Mouse (Mus musculus): ENCODE results near the gene Anapc4. TPM values are rescaled to one million over a fixed set of nuclear protein-coding genes. Genes with fewer than 3 reads are reported as not detected.

The Anapc4 gene
- 115 TPM in 2 replicates for polyA plus RNA-seq (2015; fragmentation: Nextera tagmentation; extraction: Ambion mirVana)

DNA sequence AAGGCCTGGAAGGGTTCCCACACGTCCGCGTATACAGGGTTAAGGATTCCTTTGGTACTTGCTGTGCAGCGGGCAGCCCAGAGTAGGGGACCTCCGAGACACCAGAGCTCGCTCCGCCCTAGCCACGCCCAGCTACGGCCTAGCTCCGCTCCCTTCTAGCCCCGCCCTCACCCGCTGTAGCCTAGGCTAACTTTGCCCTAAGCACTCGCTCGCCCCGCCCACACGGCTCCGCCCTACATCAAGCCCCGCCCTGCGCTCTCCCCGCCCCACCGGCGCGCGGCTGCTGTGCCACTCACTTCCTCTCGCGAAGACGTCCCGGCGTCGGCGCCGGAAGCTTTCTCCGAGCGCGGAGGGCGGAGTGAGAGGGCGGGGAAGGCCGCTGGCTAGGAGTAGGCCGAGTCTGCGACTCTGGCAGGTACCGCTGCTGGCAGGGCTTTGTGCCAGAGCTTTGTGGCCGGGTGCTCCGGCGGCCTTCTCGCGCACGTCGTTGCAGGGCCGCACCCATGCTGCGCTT is at the start of gene Anapc4:
Gene Anapc4 (plus strand): TSS at position 252 of the 514 bp plus-strand sequence.
- Histone ChIP-seq H3K4me2 (peak within 1 kb of the TSS; percentile 80), H3K36me3 (replicated peaks) (peaks cover 5% of the 10 kb centered on the region; the same call in 1 of the 2 replicates), H3K27ac (peak within 1 kb of the TSS; percentile 88), H3K9ac (peak within 1 kb of the TSS; percentile 95), H3K4me3 (peak within 1 kb of the TSS; percentile 75), H3K4me1 (peaks cover 31% of the 10 kb centered on the region), H3K27me3 (replicated peaks) (no peaks in the 10 kb centered on the region), H3K9me3 (no peaks in the 10 kb centered on the region)
- peak; percentile 99 for ATAC-seq (replicated peaks)
- 0% methylated on average over 50 of the region's 50 CpGs for WGBS

DNA sequence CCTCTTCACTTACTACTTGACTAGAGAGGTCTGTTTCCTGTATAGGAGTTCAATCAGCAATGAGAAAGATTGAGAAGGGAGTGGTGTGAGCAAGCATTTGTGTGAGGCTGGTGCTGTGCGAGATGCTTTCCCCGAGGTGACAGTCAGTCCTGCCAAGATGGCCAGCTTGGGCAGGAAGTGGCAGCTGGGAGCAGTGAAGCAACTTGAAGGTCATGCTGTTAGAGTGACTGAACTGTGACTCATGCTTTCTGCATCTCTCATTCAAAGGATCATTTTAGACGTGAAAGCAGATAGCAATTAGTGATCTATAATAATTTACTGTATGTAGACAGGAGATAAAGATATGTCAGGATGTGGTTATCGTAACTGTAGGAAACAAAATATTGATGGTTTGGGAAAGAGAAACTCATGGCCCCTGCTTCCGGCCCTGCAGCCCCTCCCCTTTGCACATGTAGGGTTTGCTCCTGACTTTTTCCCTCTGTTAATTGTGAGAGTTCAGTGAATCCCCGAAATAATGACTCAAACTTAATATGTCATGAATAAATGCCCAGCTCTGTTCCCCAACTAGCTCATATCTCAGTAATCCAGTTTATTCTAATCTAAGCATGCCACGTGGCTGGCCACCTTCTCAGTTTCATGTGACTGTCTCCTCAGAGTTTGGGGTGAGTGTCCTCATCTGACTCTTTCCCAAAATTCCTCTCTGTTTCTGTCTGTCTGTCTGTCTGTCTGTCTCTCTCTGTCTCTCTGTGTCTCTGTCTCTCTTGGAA is 47.1 kb upstream of the Anapc4 start:
- no peaks in the 10 kb centered on the region for H3K36me3 ChIP-seq (replicated peaks)
- no peak overlapping the region for H3K4me2 ChIP-seq
- no peak overlapping the region for H3K4me3 ChIP-seq
- WGBS, result 92% methylated on average over 7 of the region's 7 CpGs
- no peak overlapping the region for H3K9ac ChIP-seq
- no peak overlapping the region for H3K27ac ChIP-seq
- no peak for ATAC-seq (replicated peaks)
- 0 out of 2 replicates have a peak, but pooled peaks cover 4% of the 10 kb centered on the region for H3K4me1 ChIP-seq
- no peaks in the 10 kb centered on the region for H3K9me3 ChIP-seq
- no peaks in the 10 kb centered on the region for H3K27me3 ChIP-seq (replicated peaks)

DNA sequence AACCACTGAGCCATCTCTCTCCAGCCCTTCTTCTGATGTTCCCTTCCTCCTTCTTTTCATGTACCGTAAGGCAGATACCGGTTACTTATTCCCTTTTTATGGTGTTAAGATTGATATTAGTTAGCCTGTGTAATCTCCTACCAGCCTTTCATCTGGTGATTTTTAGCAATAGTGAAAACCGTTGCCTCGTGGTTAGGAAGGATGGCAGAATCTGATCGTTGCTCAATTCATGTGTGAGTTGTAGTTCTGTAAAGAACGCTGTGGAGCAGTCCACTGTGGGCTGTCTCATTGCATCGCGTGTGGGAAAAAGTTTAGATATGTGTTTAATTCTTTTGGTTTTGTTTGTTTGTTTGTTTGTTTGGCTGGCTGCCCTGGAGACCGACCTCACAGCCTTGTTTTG is 40.6 kb upstream of the Anapc4 start:
- Histone ChIP-seq H3K9ac (no peak overlapping the region), H3K9me3 (no peaks in the 10 kb centered on the region), H3K27me3 (replicated peaks) (no peaks in the 10 kb centered on the region), H3K4me3 (no peak overlapping the region), H3K4me2 (no peak overlapping the region), H3K36me3 (replicated peaks) (peaks cover 4% of the 10 kb centered on the region; the same call in 1 of the 2 replicates), H3K27ac (no peak overlapping the region), H3K4me1 (no peaks in the 10 kb centered on the region)
- WGBS, result 94% methylated on average over 9 of the region's 9 CpGs
- ATAC-seq (replicated peaks), result no peak

DNA sequence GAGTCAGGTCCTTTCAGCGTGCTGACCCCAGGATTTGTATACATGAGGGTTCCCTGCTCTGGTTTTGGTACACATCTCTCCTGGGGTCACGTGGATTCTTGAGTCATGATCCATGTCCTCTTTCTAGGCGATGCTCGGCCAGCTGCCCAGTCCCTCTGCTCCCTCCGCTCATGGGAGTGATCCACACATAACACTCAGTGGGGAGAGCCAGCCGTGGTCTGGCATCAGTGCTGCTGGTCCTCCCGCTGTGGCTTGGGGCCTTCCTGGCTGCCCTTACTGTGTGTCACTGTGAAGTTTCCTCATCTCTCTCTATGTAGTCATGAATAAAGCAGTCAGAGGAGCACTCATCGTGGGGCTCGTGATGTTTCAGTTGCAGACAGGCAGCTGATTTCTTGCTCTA is 39.7 kb upstream of the Anapc4 start:
- ATAC-seq (replicated peaks), result no peak
- Histone ChIP-seq H3K27ac (no peak overlapping the region), H3K4me1 (no peaks in the 10 kb centered on the region), H3K9me3 (no peaks in the 10 kb centered on the region), H3K27me3 (replicated peaks) (no peaks in the 10 kb centered on the region), H3K4me2 (no peak overlapping the region), H3K36me3 (replicated peaks) (peaks cover 4% of the 10 kb centered on the region; the same call in 1 of the 2 replicates), H3K4me3 (no peak overlapping the region), H3K9ac (no peak overlapping the region)
- 93% methylated on average over 9 of the region's 9 CpGs for whole genome bisulfite sequencing

DNA sequence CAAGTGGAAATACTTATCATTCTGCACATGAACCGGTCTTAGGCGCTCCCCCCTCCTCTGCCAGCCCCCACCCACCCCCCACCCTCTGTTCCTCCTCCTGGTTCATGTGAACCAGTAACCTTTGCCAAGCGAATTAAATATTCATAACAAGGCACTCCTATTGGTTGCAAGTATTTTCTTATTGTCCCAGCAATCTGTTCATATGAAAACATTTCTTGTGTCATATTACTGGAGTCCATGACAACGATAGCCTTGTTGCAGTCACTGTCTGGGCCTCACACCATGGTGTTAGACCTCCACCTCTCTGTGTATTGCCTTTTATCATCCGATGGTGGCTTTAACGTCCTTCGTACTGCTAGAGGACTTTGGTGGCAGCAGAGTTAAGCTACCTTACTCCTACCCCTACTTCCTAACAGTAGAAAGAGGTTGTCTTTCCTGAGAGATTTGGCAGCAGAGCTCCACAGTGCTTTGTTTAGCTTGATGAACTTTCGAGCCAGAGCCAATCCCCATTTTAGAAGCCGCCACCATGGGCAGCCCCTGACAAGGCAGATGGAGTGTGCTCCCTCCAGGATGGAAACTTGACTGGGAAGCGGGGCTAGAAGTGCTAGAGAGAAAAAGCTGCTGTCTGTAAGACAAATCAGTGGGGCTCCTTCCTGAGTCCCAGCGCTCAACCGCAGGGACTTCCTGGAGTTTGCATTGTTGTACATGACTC is 34.4 kb upstream of the Anapc4 start:
- Histone ChIP-seq H3K36me3 (replicated peaks) (peaks cover 4% of the 10 kb centered on the region; the same call in 1 of the 2 replicates), H3K4me1 (no peaks in the 10 kb centered on the region), H3K9me3 (no peaks in the 10 kb centered on the region), H3K27ac (no peak overlapping the region), H3K27me3 (replicated peaks) (no peaks in the 10 kb centered on the region), H3K4me2 (no peak overlapping the region), H3K9ac (no peak overlapping the region), H3K4me3 (no peak overlapping the region)
- 91% methylated on average over 12 of the region's 12 CpGs for WGBS
- ATAC-seq (replicated peaks), result no peak

DNA sequence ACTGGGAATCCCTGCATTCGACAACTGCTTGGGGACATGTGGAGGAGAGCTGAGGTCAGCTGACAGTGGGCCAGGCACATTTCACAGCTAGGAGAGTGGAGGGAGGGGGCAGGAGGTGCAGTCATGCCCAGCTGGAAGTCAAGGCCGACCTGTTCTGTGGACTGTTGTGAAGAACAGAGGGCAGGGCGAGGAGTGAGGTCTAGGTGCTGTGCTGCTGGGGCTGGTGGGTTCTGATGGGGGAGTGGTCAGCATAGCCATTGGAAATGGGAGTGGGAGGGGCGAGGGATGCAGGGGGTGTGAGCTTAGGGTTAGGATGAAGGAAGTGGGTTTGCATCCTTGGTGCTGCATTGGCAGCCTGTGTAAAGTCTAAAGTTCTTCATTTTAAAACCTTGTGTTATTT is 28.0 kb upstream of the Anapc4 start:
- no peak overlapping the region for H3K9ac ChIP-seq
- 85% methylated on average over 4 of the region's 4 CpGs for WGBS

DNA sequence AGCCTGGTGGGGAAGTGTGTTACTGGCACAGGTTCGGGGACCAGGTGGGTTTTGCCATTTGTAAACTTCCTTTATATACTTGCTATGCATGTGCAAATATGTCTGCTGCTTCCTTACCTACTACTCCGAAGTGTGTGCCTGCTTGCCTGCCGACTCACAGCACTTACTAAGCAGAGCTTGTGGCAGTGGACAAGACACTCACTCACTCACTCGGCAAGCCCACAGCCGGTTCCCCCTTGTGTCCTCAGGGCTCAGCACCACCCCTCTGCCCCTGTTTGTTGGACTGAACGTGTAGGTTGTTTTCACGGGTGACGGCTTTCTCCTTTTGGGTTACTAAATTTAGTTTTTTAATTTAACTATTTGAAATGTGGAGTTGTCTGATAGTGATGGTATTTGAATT is 27.5 kb upstream of the Anapc4 start:
- H3K9ac ChIP-seq, result no peak overlapping the region
- no peak overlapping the region for H3K4me2 ChIP-seq
- H3K27me3 ChIP-seq (replicated peaks), result no peaks in the 10 kb centered on the region
- no peaks in the 10 kb centered on the region for H3K9me3 ChIP-seq
- no peak overlapping the region for H3K4me3 ChIP-seq
- no peaks in the 10 kb centered on the region for H3K4me1 ChIP-seq
- H3K27ac ChIP-seq, result no peak overlapping the region
- WGBS, result 80% methylated on average over 8 of the region's 8 CpGs
- no peak for ATAC-seq (replicated peaks)
- H3K36me3 ChIP-seq (replicated peaks), result 0 out of 2 replicates have a peak, but pooled peaks cover 10% of the 10 kb centered on the region

More for the DNA sequence above, 28.0 kb upstream of the Anapc4 start:
- no peaks in the 10 kb centered on the region for H3K27me3 ChIP-seq (replicated peaks)
- no peak overlapping the region for H3K4me2 ChIP-seq
- H3K4me3 ChIP-seq, result no peak overlapping the region
- 0 out of 2 replicates have a peak, but pooled peaks cover 10% of the 10 kb centered on the region for H3K36me3 ChIP-seq (replicated peaks)
- ATAC-seq (replicated peaks), result no peak
- no peaks in the 10 kb centered on the region for H3K4me1 ChIP-seq
- H3K9me3 ChIP-seq, result no peaks in the 10 kb centered on the region
- H3K27ac ChIP-seq, result no peak overlapping the region

DNA sequence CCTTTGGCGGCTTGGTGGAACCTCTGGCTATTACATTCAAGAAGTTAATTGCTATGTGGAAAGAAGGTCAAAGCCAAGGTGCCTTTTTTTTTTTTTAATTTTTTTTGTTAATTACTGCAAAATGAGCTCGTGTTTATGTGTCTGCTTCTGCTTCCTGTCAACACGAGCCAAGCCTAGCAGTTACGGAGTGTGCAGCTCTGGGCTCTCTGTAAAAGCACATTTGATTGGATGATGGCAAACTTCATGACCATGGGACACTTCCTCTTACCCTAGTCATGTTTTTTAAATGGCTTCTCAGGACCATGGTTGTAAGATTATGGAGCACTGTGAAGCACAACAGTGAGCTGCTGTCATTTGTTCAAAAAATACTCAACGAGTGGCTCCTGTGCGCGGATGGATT is 26.8 kb upstream of the Anapc4 start:
- Histone ChIP-seq H3K27me3 (replicated peaks) (no peaks in the 10 kb centered on the region), H3K9ac (no peak overlapping the region), H3K4me3 (no peak overlapping the region), H3K27ac (no peak overlapping the region), H3K9me3 (no peaks in the 10 kb centered on the region), H3K36me3 (replicated peaks) (0 out of 2 replicates have a peak, but pooled peaks cover 10% of the 10 kb centered on the region), H3K4me2 (no peak overlapping the region), H3K4me1 (no peaks in the 10 kb centered on the region)
- ATAC-seq (replicated peaks), result no peak
- WGBS, result 88% methylated on average over 7 of the region's 7 CpGs

DNA sequence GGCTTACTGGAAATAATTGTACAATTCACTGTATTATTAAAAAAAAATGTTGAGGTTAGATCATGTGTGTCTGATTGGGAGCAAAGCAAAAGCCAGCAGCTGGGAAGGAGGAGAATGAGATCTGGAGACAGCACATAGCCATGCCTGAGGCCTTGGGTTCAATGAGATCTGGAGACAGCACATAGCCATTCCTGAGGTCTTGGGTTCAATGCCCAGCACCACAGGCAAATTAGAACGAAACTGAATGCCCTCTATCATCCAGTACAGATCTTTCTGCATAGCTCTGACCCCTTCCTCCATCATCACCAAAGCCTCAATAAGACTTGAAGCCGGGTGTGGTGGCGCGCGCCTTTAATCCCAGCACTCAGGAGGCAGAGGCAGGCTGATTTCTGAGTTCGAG is 23.4 kb upstream of the Anapc4 start:
- H3K4me2 ChIP-seq, result no peak overlapping the region
- H3K9ac ChIP-seq, result no peak overlapping the region
- WGBS, result over 99% methylated on average over 6 of the region's 6 CpGs
- no peak overlapping the region for H3K4me3 ChIP-seq
- no peaks in the 10 kb centered on the region for H3K9me3 ChIP-seq
- no peaks in the 10 kb centered on the region for H3K4me1 ChIP-seq
- H3K27ac ChIP-seq, result no peak overlapping the region
- H3K36me3 ChIP-seq (replicated peaks), result 0 out of 2 replicates have a peak, but pooled peaks cover 4% of the 10 kb centered on the region
- H3K27me3 ChIP-seq (replicated peaks), result no peaks in the 10 kb centered on the region
- no peak for ATAC-seq (replicated peaks)

DNA sequence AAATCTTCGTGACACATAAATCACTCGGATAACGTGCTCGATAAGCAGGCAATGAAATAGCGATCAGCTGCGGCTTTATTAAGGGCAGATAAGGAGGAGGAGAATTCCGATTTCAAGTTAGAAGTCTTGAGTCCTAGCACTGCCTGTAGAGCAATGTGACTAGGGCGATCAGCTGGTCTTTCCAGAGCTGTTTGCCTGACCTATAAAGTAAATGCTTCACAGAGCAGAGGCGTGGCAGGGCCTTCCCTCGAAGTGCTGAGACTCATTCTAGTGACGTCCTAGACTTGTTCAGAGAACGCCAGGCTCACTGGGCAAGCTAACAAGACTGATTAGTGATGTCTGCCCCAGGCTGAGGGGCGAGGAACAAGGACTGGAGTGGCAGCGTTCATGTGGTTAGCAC is 22.8 kb upstream of the Anapc4 start:
- 94% methylated on average over 14 of the region's 14 CpGs for WGBS
- Histone ChIP-seq H3K9me3 (no peaks in the 10 kb centered on the region), H3K27me3 (replicated peaks) (no peaks in the 10 kb centered on the region), H3K36me3 (replicated peaks) (peaks cover 4% of the 10 kb centered on the region; the same call in 1 of the 2 replicates), H3K9ac (no peak overlapping the region), H3K4me1 (no peaks in the 10 kb centered on the region), H3K27ac (no peak overlapping the region), H3K4me3 (no peak overlapping the region), H3K4me2 (no peak overlapping the region)
- ATAC-seq (replicated peaks), result no peak

DNA sequence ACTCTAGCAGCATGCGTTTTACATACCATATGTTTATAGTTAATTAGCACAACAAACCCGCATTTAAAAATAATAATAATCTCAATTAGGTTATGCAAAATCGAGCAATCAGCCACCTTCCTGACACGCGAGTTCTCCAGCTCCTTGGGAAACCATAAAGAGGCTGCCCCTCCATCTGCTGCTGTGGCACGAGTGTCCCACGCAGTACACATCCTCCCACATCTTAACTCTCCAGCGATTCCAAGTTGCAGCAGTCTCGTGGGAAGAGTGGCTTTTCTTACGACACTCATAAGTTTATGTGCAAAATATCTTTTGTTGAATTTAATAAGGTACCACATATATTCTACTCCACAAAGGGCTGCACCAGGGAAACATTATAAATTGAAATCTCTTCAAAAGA is 21.4 kb upstream of the Anapc4 start:
- H3K36me3 ChIP-seq (replicated peaks), result peaks cover 4% of the 10 kb centered on the region; the same call in 1 of the 2 replicates
- H3K4me2 ChIP-seq, result no peak overlapping the region
- no peaks in the 10 kb centered on the region for H3K9me3 ChIP-seq
- no peaks in the 10 kb centered on the region for H3K27me3 ChIP-seq (replicated peaks)
- no peak overlapping the region for H3K27ac ChIP-seq
- WGBS, result 94% methylated on average over 10 of the region's 10 CpGs
- no peak overlapping the region for H3K9ac ChIP-seq
- no peak overlapping the region for H3K4me3 ChIP-seq
- no peak for ATAC-seq (replicated peaks)
- H3K4me1 ChIP-seq, result no peaks in the 10 kb centered on the region

DNA sequence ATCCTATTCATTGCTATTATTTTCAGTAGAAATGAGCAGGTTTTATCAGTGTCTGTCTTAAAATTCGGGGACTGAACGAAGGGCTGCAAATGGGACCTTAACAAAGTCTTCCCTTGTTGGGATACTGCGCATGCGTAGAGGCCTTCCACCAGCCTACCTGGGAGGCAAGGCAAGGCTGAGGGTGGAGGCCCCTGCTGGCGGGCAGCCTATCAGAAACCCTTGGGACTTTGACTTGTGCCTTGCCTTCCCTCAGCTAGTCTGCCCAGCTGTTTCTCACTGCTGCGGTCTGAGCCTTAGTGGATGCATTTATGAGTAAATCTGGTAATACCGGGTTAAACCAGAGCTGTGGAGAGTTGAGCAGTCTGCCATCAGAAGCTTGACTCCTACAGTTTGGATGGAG is 20.5 kb upstream of the Anapc4 start:
- Histone ChIP-seq H3K4me2 (no peak overlapping the region), H3K36me3 (replicated peaks) (peaks cover 4% of the 10 kb centered on the region; the same call in 1 of the 2 replicates), H3K27me3 (replicated peaks) (no peaks in the 10 kb centered on the region), H3K4me1 (no peaks in the 10 kb centered on the region), H3K27ac (no peak overlapping the region), H3K9me3 (no peaks in the 10 kb centered on the region), H3K4me3 (no peak overlapping the region), H3K9ac (no peak overlapping the region)
- whole genome bisulfite sequencing, result 89% methylated on average over 7 of the region's 7 CpGs
- ATAC-seq (replicated peaks), result no peak
